7 mouse cellular contexts compared by ENCODE assay signal in the genomic region with DNA sequence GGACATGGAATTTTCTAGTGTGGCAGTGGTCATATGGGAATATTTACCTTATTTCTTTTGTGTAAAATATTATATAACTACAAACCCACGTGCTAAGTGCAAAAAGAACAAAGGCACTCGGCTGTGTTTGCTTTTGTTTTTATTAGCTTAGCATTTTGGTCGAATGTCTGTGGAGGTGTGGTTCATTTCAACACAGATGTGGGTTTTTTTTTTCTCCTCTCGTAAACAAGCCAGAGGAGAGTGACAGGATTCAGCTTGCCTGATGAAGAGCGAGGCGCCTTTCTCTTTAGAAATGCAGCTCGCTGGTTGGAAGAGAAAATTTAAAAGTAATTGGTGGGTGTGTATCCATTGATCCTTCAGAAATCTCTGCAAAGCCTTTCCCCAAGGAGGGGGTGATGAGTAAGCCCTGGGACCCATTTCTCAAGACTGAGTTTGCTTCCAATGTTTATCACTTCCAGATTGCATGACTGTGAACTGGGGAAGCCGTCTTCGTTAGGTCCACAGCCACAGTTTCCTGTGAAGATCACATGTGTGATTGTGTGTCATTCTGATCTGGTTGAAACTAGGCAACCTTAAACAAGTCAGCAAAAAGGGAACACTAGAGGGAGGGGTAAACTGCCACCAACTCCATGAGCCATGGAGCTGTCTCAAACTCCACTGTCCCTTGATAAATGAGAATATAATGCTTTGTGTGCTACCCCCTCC. TPM values are rescaled to one million over a fixed set of nuclear protein-coding genes. Genes with fewer than 3 reads are reported as not detected.
DNase-seq lines count a peak whose midpoint lies in the region; ATAC-seq and TF ChIP-seq lines count a peak whose summit lies in the region.

No protein-coding gene starts in this region.

- peak; percentile 40 for DNase-seq in MN1 (ENCODE audit: low spot score)
- peak; percentile 58 for DNase-seq in limb, embryonic 14.5 days (ENCODE audit: low spot score)
- no peak for DNase-seq in ovary, postnatal 36 days (ENCODE audit: low spot score)

- H3K4me3 ChIP-seq in C2C12 (ENCODE audit: insufficient read depth, poor library complexity, severe bottlenecking): peak overlapping the region; percentile 59
- H3K4me3 ChIP-seq in heart, embryonic 15.5 days: peak overlapping the region; percentile 52
- H3K4me3 ChIP-seq in limb, embryonic 14.5 days (replicated peaks; ENCODE audit: low read length): peak overlapping the region; percentile 54
- H3K4me3 ChIP-seq in stomach, embryonic 15.5 days (replicated peaks): peak overlapping the region; percentile 44
- H3K4me3 ChIP-seq in liver, embryonic 12.5 days: no peak overlapping the region

- ATAC-seq in heart, embryonic 15.5 days (replicated peaks; ENCODE audit: insufficient number of reproducible peaks, insufficient read depth, low FRiP score, low read depth): no peak
- peak; percentile 18; the same call in 1 of the 2 replicates for ATAC-seq in limb, embryonic 14.5 days (ENCODE audit: low FRiP score, low read depth)
- peak; percentile 13; the same call in 1 of the 2 replicates for ATAC-seq in stomach, embryonic 15.5 days (ENCODE audit: insufficient read depth, low FRiP score, low read depth)
- ATAC-seq in liver, embryonic 12.5 days: no peak

- H3K9ac ChIP-seq in heart, embryonic 15.5 days: peak overlapping the region; percentile 6; the same call in 1 of the 2 replicates
- peak overlapping the region; percentile 73 for H3K9ac ChIP-seq in limb, embryonic 14.5 days (ENCODE audit: low read depth, low read length, severe bottlenecking)
- peak overlapping the region; percentile 18; the same call in 1 of the 2 replicates for H3K9ac ChIP-seq in stomach, embryonic 15.5 days
- no peak overlapping the region for H3K9ac ChIP-seq in liver, embryonic 12.5 days

- no peaks in the 10 kb centered on the region for H3K9me3 ChIP-seq in heart, embryonic 15.5 days (replicated peaks)
- no peaks in the 10 kb centered on the region for H3K9me3 ChIP-seq in limb, embryonic 14.5 days (ENCODE audit: control insufficient read depth, low read length)
- H3K9me3 ChIP-seq in stomach, embryonic 15.5 days: no peaks in the 10 kb centered on the region
- no peaks in the 10 kb centered on the region for H3K9me3 ChIP-seq in liver, embryonic 12.5 days (replicated peaks)

- H3ac ChIP-seq in C2C12 (ENCODE audit: control insufficient read depth, insufficient read length, low read depth): peak overlapping the region; percentile 65

- peaks cover 65% of the 10 kb centered on the region for H3K79me2 ChIP-seq in C2C12 (ENCODE audit: control insufficient read depth, insufficient read depth)

- peak overlapping the region; percentile 50 for H3K4me2 ChIP-seq in heart, embryonic 15.5 days
- peak overlapping the region; percentile 64 for H3K4me2 ChIP-seq in limb, embryonic 14.5 days (replicated peaks; ENCODE audit: low read depth, low read length, severe bottlenecking)
- H3K4me2 ChIP-seq in stomach, embryonic 15.5 days: peak overlapping the region; percentile 43
- no peak overlapping the region for H3K4me2 ChIP-seq in liver, embryonic 12.5 days

- peaks cover 26% of the 10 kb centered on the region for H3K4me1 ChIP-seq in heart, embryonic 15.5 days (replicated peaks)
- H3K4me1 ChIP-seq in limb, embryonic 14.5 days (ENCODE audit: control insufficient read depth, insufficient read depth, low read length): peaks cover 46% of the 10 kb centered on the region
- H3K4me1 ChIP-seq in stomach, embryonic 15.5 days: peaks cover 19% of the 10 kb centered on the region; the same call in 1 of the 2 replicates
- H3K4me1 ChIP-seq in liver, embryonic 12.5 days: no peaks in the 10 kb centered on the region

- peak overlapping the region; percentile 93 for H3K27ac ChIP-seq in heart, embryonic 15.5 days
- H3K27ac ChIP-seq in limb, embryonic 14.5 days (replicated peaks; ENCODE audit: low read depth, low read length): peak overlapping the region; percentile 95
- H3K27ac ChIP-seq in stomach, embryonic 15.5 days: peak overlapping the region; percentile 88
- H3K27ac ChIP-seq in liver, embryonic 12.5 days: no peak overlapping the region

- H3K27me3 ChIP-seq in C2C12 (ENCODE audit: control insufficient read depth, insufficient read depth, insufficient read length): no peaks in the 10 kb centered on the region
- no peaks in the 10 kb centered on the region for H3K27me3 ChIP-seq in heart, embryonic 15.5 days
- no peaks in the 10 kb centered on the region for H3K27me3 ChIP-seq in limb, embryonic 14.5 days (ENCODE audit: control insufficient read depth, insufficient read depth, low read length)
- no peaks in the 10 kb centered on the region for H3K27me3 ChIP-seq in stomach, embryonic 15.5 days (replicated peaks)
- peaks cover 6% of the 10 kb centered on the region for H3K27me3 ChIP-seq in liver, embryonic 12.5 days (replicated peaks)

- WGBS in heart, embryonic 15.5 days: 35% methylated on average over 9 of the region's 9 CpGs
- 3% methylated on average over 9 of the region's 9 CpGs for WGBS in limb, embryonic 14.5 days
- 12% methylated on average over 9 of the region's 9 CpGs for WGBS in stomach, embryonic 15.5 days
- 21% methylated on average over 9 of the region's 9 CpGs for WGBS in liver, embryonic 12.5 days (ENCODE audit: insufficient replicate concordance)

- H3K79me3 ChIP-seq in C2C12 (ENCODE audit: low read depth): peaks cover 63% of the 10 kb centered on the region

- TF ChIP-seq CTCF in C2C12 (IDR thresholded peaks at IDR 0.05; ENCODE audit: control insufficient read depth, insufficient read depth, insufficient read length): no peak

- no peak for TF ChIP-seq POLR2A in limb, embryonic 14.5 days (IDR thresholded peaks at IDR 0.05; ENCODE audit: borderline replicate concordance, extremely low read depth, insufficient read depth, insufficient read length)

- H3K36me3 ChIP-seq in C2C12 (ENCODE audit: control insufficient read depth, insufficient read depth): peaks cover 47% of the 10 kb centered on the region
- no peaks in the 10 kb centered on the region for H3K36me3 ChIP-seq in heart, embryonic 15.5 days
- H3K36me3 ChIP-seq in limb, embryonic 14.5 days (ENCODE audit: control insufficient read depth, insufficient read depth, low read length): peaks cover 11% of the 10 kb centered on the region; the same call in 1 of the 2 replicates
- no peaks in the 10 kb centered on the region for H3K36me3 ChIP-seq in stomach, embryonic 15.5 days
- no peaks in the 10 kb centered on the region for H3K36me3 ChIP-seq in liver, embryonic 12.5 days

TF ChIP-seq in C2C12, 6 proteins besides CTCF, POLR2A, EP300 and RAD21:
- TF ChIP-seq MAX (IDR thresholded peaks at IDR 0.05): no peak
- no peak for TF ChIP-seq MYOD1 (IDR thresholded peaks at IDR 0.05; ENCODE audit: control insufficient read depth, insufficient read length, low read depth)
- TF ChIP-seq USF1 (IDR thresholded peaks at IDR 0.05; ENCODE audit: low read depth): no peak
- TF ChIP-seq FOSL1 (IDR thresholded peaks at IDR 0.05; ENCODE audit: insufficient read depth, low read length, poor library complexity, severe bottlenecking): no peak
- no peak for TF ChIP-seq CEBPB (IDR thresholded peaks at IDR 0.05; ENCODE audit: low read depth)
- TF ChIP-seq MYOG (IDR thresholded peaks at IDR 0.05; ENCODE audit: control insufficient read depth, extremely low read depth, insufficient read length): no peak

RNA-seq across cellular contexts. Expression of a gene that starts 1.8 kb away (rescaled TPM):
- polyA plus RNA-seq in C2C12 (2012; fragmentation: generic; extraction: Trizol): 222 TPM
- polyA plus RNA-seq in heart, embryonic 15.5 days (2015; fragmentation: Nextera tagmentation; extraction: Ambion mirVana): 45.5 and 49.7 TPM in 2 replicates
- 366 and 528 TPM in 2 replicates for polyA plus RNA-seq in limb, embryonic 14.5 days (2012; rRNA removed)
- 91.7 and 98.9 TPM in 2 replicates for polyA plus RNA-seq in limb, embryonic 14.5 days (2014; fragmentation: Nextera tagmentation; extraction: Ambion mirVana)
- polyA plus RNA-seq in stomach, embryonic 15.5 days (2015; fragmentation: Nextera tagmentation; extraction: Ambion mirVana): 77.5 and 112 TPM in 2 replicates
- polyA plus RNA-seq in liver, embryonic 12.5 days (2016; fragmentation: Nextera tagmentation; extraction: Ambion mirVana): 0.74 and 0.99 TPM in 2 replicates

RNA-seq across cellular contexts. Expression of a gene that starts 54.0 kb away (rescaled TPM):
- 0.41 TPM for polyA plus RNA-seq in C2C12 (2012; fragmentation: generic; extraction: Trizol)
- polyA plus RNA-seq in heart, embryonic 15.5 days (2015; fragmentation: Nextera tagmentation; extraction: Ambion mirVana): 0.10 TPM in 1 of 2 replicates, not detected in the other
- 0.34 and 0.46 TPM in 2 replicates for polyA plus RNA-seq in limb, embryonic 14.5 days (2012; rRNA removed)
- 0.29 and 0.46 TPM in 2 replicates for polyA plus RNA-seq in limb, embryonic 14.5 days (2014; fragmentation: Nextera tagmentation; extraction: Ambion mirVana)
- 1.0 and 4.0 TPM in 2 replicates for polyA plus RNA-seq in stomach, embryonic 15.5 days (2015; fragmentation: Nextera tagmentation; extraction: Ambion mirVana)
- polyA plus RNA-seq in liver, embryonic 12.5 days (2016; fragmentation: Nextera tagmentation; extraction: Ambion mirVana): not detected in 2 replicates

Comparison
In these comparisons a context has a peak if more than half of its experiments do, and no peak if none do; other contexts are left out.
1. ATAC-seq: peak in limb, embryonic 14.5 days (single experiment) and stomach, embryonic 15.5 days (single experiment); none in heart, embryonic 15.5 days (single experiment) and liver, embryonic 12.5 days (single experiment).
2. RNA of a gene that starts 1.8 kb away (polyA plus RNA-seq): 91.7 to 528 TPM in limb, embryonic 14.5 days, 222 TPM in C2C12 (single experiment), 77.5 to 112 TPM in stomach, embryonic 15.5 days and 45.5 to 49.7 TPM in heart, embryonic 15.5 days; 0.74 to 0.99 TPM in liver, embryonic 12.5 days; every median in the first group is over 10 times any median in the second.